Mouse (Mus musculus) midbrain, embryonic 16.5 days (tissue): ENCODE data around the gene Hist1h2af. TPM values are rescaled to one million over a fixed set of nuclear protein-coding genes. Genes with fewer than 3 reads are reported as not detected.

Experiments used
- ATAC-seq: fragments of 200-750 bp; cut with Nextera tagmentation; 2 replicates; pipeline ENCODE4 v1.8.0; 2017; ENCODE audit warnings: moderate TSS enrichment
- H3K27ac ChIP-seq: fragments of 300-500 bp; sonication (generic); 2 replicates; pipeline ENCODE4 v1.5.1; 2014; ENCODE audit warnings: mild to moderate bottlenecking, low read length, mixed read lengths
- H3K27me3 ChIP-seq: fragments of 300-500 bp; sonication (generic); 2 replicates; pipeline ENCODE4 v1.6.1; 2014; ENCODE audit warnings: low read depth, low read length, mixed read lengths; ENCODE audit not compliant: control insufficient read depth, insufficient read depth
- H3K36me3 ChIP-seq: fragments of 300-500 bp; sonication (generic); 2 replicates; pipeline ENCODE4 v1.6.1; 2014; ENCODE audit warnings: mild to moderate bottlenecking, low read length, moderate library complexity, mixed read lengths; ENCODE audit not compliant: control insufficient read depth, insufficient read depth
- H3K4me1 ChIP-seq: fragments of 300-500 bp; sonication (generic); 2 replicates; pipeline ENCODE4 v1.6.1; 2014; ENCODE audit warnings: mild to moderate bottlenecking, low read length, mixed read lengths; ENCODE audit not compliant: control insufficient read depth, insufficient read depth
- H3K4me2 ChIP-seq: fragments of 300-500 bp; sonication (generic); 2 replicates; pipeline ENCODE4 v1.6.1; 2014; ENCODE audit warnings: mild to moderate bottlenecking, low read length, mixed read lengths
- H3K4me3 ChIP-seq: fragments of 300-500 bp; sonication (generic); 2 replicates; pipeline ENCODE4 v1.5.1; 2014; ENCODE audit warnings: low read depth, mild to moderate bottlenecking, low read length, moderate library complexity, mixed read lengths
- H3K9ac ChIP-seq: fragments of 300-500 bp; sonication (generic); 2 replicates; pipeline ENCODE4 v1.6.1; 2014; ENCODE audit warnings: low read depth, low read length, mixed read lengths
- H3K9me3 ChIP-seq: fragments of 300-500 bp; sonication (generic); replicated peaks from 2 replicates; pipeline ENCODE4 v1.6.1; 2014; ENCODE audit warnings: mild to moderate bottlenecking, low read length, mixed read lengths; ENCODE audit not compliant: control insufficient read depth, poor library complexity, severe bottlenecking
- WGBS: fragments of 180-500 bp; shearing (Covaris S2); extraction: QIAGEN DNeasy Blood & Tissue Kit; methylation state at CpG from one replicate; pipeline ENCODE4 v1.1.7; 2014; 5-methylcytosine and 5-hydroxymethylcytosine counted together
- polyA plus RNA-seq: library from polyadenylated mRNA; unstranded; fragments of >200 nt; fragmentation: Nextera tagmentation; extraction: Ambion mirVana; gene quantifications from 2 replicates; pipeline ENCODE4 v1.2.1, GENCODE M21; 2015

Gene Hist1h2af
- polyA plus RNA-seq, 1 experiment from 2014 or later: not detected

DNA sequence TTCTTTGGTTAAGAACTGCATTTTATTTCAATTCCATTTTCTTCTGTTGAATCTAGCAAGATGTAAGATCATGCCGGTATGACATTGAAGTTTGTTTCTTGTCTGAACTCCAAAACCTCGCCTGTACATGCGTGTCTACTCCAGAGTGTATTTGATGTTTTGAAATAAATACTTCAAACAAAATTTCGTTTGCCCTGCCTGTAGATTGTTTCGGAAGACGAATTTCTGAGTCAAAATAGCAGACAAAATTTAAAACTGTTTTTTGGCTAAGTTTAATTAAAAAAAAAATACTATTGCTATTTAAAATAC lies 15.5 kb upstream of the Hist1h2af start:
- H3K9ac ChIP-seq: no peak overlapping the region
- no peak overlapping the region for H3K27ac ChIP-seq
- H3K4me3 ChIP-seq: peak overlapping the region; percentile 51

DNA sequence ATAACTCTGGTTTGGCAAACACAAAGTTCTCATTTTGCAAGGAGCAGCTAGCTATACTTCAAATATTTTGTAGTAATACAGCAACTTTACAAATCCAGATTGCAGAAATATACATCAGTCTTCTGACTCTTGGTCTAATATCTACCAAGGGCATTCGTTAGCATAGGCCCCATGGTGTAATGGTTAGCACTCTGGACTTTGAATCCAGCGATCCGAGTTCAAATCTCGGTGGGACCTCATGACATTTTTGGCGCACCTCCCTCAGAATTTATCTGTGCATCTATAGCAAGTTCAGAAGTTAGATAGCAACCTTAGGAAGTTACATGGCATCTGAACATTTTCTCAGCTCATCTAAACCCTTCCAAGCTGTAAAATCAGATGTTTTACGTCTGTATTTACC lies 14.8 kb upstream of the Hist1h2af start:
- 0% methylated on average over 6 of the region's 6 CpGs for WGBS
- peak overlapping the region; percentile 43 for H3K4me3 ChIP-seq
- ATAC-seq: peak; percentile 40; the same call in 1 of the 2 replicates
- H3K9me3 ChIP-seq: no peaks in the 10 kb centered on the region
- H3K4me1 ChIP-seq: peaks cover 10% of the 10 kb centered on the region; the same call in 1 of the 2 replicates
- H3K4me2 ChIP-seq: peak overlapping the region; percentile 75
- 0 out of 2 replicates have a peak overlapping the region, but pooled peaks have one; percentile 14 for H3K9ac ChIP-seq
- H3K36me3 ChIP-seq: no peaks in the 10 kb centered on the region
- no peaks in the 10 kb centered on the region for H3K27me3 ChIP-seq
- H3K27ac ChIP-seq: peak overlapping the region; percentile 50; the same call in 1 of the 2 replicates

More for the DNA sequence above, 15.5 kb upstream of the Hist1h2af start:
- Histone ChIP-seq H3K4me1 (peaks cover 10% of the 10 kb centered on the region; the same call in 1 of the 2 replicates), H3K36me3 (no peaks in the 10 kb centered on the region), H3K4me2 (peak overlapping the region; percentile 85), H3K27me3 (no peaks in the 10 kb centered on the region), H3K9me3 (no peaks in the 10 kb centered on the region)
- ATAC-seq: no peak
- WGBS: under 1% methylated on average over 6 of the region's 6 CpGs

DNA sequence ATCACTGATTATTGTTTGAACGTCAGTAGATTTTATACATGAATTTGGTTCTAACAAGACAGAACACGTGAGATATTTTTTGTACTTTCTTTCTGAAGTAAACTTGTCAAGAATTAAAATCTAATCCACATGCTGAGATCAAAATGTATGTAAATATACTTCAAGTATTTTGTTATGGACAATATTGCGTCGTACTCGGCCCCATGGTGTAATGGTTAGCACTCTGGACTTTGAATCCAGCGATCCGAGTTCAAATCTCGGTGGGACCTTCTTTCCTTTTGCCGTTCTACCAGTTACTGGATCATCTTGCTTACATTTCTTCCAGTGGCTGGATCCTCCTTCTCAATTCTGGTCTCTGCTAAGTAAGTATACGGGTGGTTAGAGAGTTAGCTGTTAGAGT lies 14.3 kb upstream of the Hist1h2af start:
- Histone ChIP-seq H3K9ac (no peak overlapping the region), H3K4me3 (peak overlapping the region; percentile 43), H3K4me2 (peak overlapping the region; percentile 75), H3K27ac (peak overlapping the region; percentile 50; the same call in 1 of the 2 replicates), H3K36me3 (no peaks in the 10 kb centered on the region), H3K27me3 (no peaks in the 10 kb centered on the region), H3K9me3 (no peaks in the 10 kb centered on the region), H3K4me1 (peaks cover 10% of the 10 kb centered on the region; the same call in 1 of the 2 replicates)
- ATAC-seq: peak; percentile 15; the same call in 1 of the 2 replicates
- under 1% methylated on average over 10 of the region's 10 CpGs for WGBS

DNA sequence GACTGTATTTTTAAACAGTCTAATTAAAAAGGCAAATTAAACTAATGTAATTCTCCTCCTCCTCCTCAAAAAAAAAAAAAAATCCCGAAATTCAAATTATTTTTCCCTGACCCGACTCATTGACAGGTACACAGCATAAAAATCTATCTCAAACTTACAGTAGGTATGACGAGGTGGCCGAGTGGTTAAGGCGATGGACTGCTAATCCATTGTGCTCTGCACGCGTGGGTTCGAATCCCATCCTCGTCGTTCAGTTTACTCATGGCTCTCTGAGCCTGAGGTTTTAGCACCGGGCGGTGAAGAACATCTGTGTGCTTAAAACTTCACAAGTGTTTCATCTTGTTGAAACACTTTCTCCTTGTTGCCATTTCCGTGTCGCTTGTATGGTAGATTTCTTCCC lies 12.0 kb upstream of the Hist1h2af start:
- H3K36me3 ChIP-seq: no peaks in the 10 kb centered on the region
- peak overlapping the region; percentile 7; the same call in 1 of the 2 replicates for H3K4me3 ChIP-seq
- H3K4me2 ChIP-seq: peak overlapping the region; percentile 34
- no peaks in the 10 kb centered on the region for H3K27me3 ChIP-seq
- H3K9ac ChIP-seq: no peak overlapping the region
- H3K27ac ChIP-seq: no peak overlapping the region
- WGBS: under 1% methylated on average over 14 of the region's 14 CpGs
- no peak for ATAC-seq
- no peaks in the 10 kb centered on the region for H3K9me3 ChIP-seq
- peaks cover 12% of the 10 kb centered on the region; the same call in 1 of the 2 replicates for H3K4me1 ChIP-seq

DNA sequence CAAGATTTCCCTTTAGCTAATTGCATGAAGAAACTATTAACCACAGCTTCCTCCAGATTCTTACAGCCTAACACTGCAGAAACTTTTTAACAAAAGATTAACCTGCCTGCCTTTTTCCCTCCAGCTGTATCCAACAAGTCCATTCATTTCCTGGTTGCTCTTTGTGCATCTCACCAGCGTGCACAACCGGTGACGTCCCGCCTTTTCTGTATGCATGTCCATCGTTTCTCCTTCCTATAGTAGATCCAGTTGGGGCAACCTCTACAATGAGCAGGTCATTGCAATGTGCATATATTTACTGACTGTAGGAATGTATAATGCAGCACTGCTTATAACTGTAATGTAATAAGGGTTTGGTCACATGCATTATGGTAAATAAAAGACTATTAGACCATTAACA lies 9.7 kb upstream of the Hist1h2af start:
- Histone ChIP-seq H3K9me3 (no peaks in the 10 kb centered on the region), H3K4me1 (peaks cover 13% of the 10 kb centered on the region), H3K27me3 (no peaks in the 10 kb centered on the region), H3K27ac (no peak overlapping the region), H3K4me2 (no peak overlapping the region), H3K4me3 (no peak overlapping the region), H3K36me3 (no peaks in the 10 kb centered on the region), H3K9ac (no peak overlapping the region)
- ATAC-seq: no peak
- WGBS: 55% methylated on average over 5 of the region's 5 CpGs

DNA sequence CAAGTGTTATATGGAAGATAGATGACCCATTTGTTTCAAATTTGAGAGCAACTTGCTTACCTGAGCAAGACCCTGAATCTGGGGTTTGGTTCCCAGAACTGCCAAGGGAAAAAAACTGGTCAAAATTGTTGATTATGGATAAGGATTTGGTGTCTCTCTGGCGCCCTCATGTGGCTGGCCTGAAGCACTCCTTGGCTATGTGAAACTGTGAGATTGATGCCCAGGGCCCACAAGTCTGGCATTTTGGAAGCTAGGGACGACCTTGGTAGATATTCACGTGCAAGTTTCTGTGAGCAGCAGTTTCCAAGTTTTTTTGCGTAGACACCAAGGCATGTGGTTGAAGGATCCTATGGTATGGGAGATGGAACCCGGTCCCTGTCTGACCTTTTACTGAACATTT lies 9.1 kb upstream of the Hist1h2af start:
- H3K9ac ChIP-seq: no peak overlapping the region
- H3K27me3 ChIP-seq: no peaks in the 10 kb centered on the region
- peaks cover 11% of the 10 kb centered on the region for H3K4me1 ChIP-seq
- H3K27ac ChIP-seq: no peak overlapping the region
- no peak overlapping the region; the same call in 1 of the 2 replicates for H3K4me3 ChIP-seq
- peak overlapping the region; percentile 10; the same call in 1 of the 2 replicates for H3K4me2 ChIP-seq
- H3K36me3 ChIP-seq: no peaks in the 10 kb centered on the region
- no peaks in the 10 kb centered on the region for H3K9me3 ChIP-seq
- 10% methylated on average over 5 of the region's 5 CpGs for WGBS
- no peak; the same call in 1 of the 2 replicates for ATAC-seq

DNA sequence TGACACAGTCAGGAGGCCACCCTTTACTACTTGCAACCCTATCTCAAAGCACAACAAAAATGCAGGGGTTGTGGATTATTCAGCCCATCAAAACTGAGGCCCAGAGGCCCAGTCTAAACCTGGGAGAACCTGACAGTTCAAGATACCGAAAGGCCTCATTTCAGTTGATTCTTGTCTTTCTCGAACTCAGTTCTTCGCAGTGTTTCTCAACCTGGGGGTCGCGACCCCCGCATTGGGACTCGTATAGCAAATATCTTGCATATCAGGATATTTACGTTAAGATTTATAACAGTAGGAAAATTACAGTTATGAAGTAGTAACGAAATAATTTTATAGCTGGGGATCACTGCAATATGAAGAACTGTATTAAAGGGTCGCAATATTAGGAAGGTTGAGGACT lies 7.8 kb upstream of the Hist1h2af start:
- no peak for ATAC-seq
- Histone ChIP-seq H3K4me1 (peaks cover 15% of the 10 kb centered on the region), H3K4me3 (peak overlapping the region; percentile 35), H3K9me3 (no peaks in the 10 kb centered on the region), H3K4me2 (peak overlapping the region; percentile 60), H3K27me3 (no peaks in the 10 kb centered on the region), H3K9ac (no peak overlapping the region), H3K27ac (no peak overlapping the region), H3K36me3 (no peaks in the 10 kb centered on the region)
- WGBS: 3% methylated on average over 10 of the region's 10 CpGs

DNA sequence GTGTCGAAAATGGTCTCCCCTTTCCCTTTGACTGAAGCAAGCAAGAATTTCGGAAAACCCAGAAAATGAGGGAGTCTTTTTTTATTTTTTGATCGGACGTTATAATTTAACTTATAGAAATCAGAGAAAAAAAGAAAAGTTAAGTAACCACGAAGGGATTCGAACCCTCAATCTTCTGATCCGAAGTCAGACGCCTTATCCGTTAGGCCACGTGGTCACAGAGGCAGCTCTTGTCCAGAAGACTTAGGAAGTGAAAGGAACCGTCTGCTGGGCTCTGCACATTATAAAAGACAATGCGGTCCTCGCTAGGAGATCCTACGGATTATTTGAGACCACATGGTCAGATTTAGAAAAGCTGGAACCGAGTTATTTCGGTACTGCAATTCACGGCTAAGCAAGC lies 7.4 kb upstream of the Hist1h2af start:
- Histone ChIP-seq H3K9me3 (no peaks in the 10 kb centered on the region), H3K9ac (peak overlapping the region; percentile 40; the same call in 1 of the 2 replicates), H3K36me3 (no peaks in the 10 kb centered on the region), H3K27ac (peak overlapping the region; percentile 28; the same call in 1 of the 2 replicates), H3K4me1 (peaks cover 15% of the 10 kb centered on the region), H3K4me3 (peak overlapping the region; percentile 35), H3K27me3 (no peaks in the 10 kb centered on the region), H3K4me2 (peak overlapping the region; percentile 60)
- peak; percentile 52; the same call in 1 of the 2 replicates for ATAC-seq
- WGBS: under 1% methylated on average over 17 of the region's 17 CpGs

DNA sequence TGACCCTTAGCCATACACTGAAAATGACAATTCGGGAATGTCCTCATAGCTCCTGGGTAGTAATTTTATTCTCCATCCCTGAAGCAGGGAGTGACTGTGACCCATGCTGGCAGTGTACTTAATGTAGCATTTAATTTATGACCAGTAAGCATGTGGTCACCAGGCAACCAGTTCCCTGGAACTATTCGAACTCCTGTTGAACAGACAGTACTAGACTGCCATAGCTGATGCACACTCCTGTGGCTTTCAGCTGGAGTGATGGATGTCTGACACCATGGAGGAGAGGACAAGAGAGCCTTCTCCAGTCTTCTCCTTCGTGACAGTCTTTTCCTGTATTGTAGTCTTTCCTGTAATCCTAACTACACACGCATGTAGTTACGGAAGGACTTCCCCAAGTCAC lies 4.7 kb upstream of the Hist1h2af start:
- ATAC-seq: no peak
- Histone ChIP-seq H3K36me3 (no peaks in the 10 kb centered on the region), H3K4me3 (no peak overlapping the region), H3K27ac (no peak overlapping the region), H3K4me1 (peaks cover 27% of the 10 kb centered on the region), H3K9ac (no peak overlapping the region), H3K27me3 (no peaks in the 10 kb centered on the region), H3K4me2 (no peak overlapping the region), H3K9me3 (no peaks in the 10 kb centered on the region)
- 77% methylated on average over 5 of the region's 5 CpGs for WGBS
